Mouse (Mus musculus) small intestine, adult 10 weeks (tissue): ENCODE measurements around the gene Olfr26. TPM values are rescaled to one million over a fixed set of nuclear protein-coding genes. Genes with fewer than 3 reads are reported as not detected.

ENCODE experiments used
- polyA plus RNA-seq: library from polyadenylated mRNA; stranded (reverse); fragments of 350-450 nt; fragmentation: Illumina TruSeq; extraction: RNeasy Lipid Tissue Mini Kit (QIAGEN cat#74804); gene quantifications from one replicate; pipeline ENCODE4 v1.2.3, GENCODE M21; 2014; ENCODE audit warnings: low replicate concordance

The Olfr26 gene
- polyA plus RNA-seq: not detected

DNA sequence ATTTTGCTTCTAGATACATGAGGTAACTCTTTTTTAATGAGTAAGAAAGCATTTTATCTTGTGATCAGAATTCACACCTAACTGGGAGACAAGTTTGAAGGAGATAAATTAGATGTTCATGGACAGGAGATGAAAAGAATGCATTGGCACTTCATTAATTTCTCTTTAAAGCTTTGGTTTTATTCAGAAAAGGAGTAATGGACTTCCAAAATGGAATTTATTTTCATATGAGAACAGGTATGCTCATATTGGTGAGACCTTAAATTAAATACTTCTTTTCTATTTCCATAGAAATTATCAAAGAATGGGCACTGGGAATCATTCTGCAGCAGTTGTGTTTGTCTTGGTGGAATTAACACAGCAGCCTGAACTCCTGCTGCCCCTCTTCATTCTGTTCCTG is at the start of gene Olfr26:
Gene Olfr26, plus strand, starts transcription at position 301 of the 400 bp plus-strand sequence.

GRCm38 (mm10) chr9:38814314-38814713 is 40.5 kb upstream of the Olfr26 start, which contains the start of gene Olfr922:
Gene Olfr922 (plus strand): TSS chr9:38814614.

GRCm38 (mm10) chr9:38826245-38826644 is 28.6 kb upstream of the Olfr26 start, which contains the start of gene Olfr923:
Gene Olfr923 (plus strand): TSS chr9:38826545.

GRCm38 (mm10) chr9:38844149-38844548 is 10.7 kb upstream of the Olfr26 start, which contains the start of gene Olfr924:
Gene Olfr924 (plus strand): TSS chr9:38844449.

DNA sequence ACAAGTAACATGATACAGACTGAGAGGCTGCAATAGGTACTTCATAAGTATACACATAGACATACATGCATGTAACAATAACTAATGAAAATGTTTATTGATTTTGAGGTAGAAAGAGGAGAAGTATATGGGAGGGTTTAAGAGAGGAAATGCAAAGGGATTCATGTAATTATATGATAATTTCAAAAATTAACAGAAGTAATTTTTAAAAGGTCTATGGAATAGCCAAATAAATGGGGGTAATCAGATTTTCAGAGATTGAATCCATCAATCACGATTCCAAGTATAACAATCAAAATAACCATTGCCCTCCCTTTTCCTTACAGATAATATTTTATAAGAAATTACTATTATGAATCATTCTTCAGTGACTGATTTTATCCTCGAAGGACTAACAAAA is 22.0 kb downstream of the Olfr26 start, which contains the start of gene Olfr926:
Gene Olfr926, plus strand, starts transcription at position 301 of the 400 bp plus-strand sequence.

Other genes with a start within 250 kb of the Olfr26 start
- gene Olfr914, start 250.0 kb upstream of the Olfr26 start, polyA plus RNA-seq: not detected
- gene Olfr916, start 195.2 kb upstream of the Olfr26 start, polyA plus RNA-seq: not detected
- not detected for gene Olfr917, start 189.2 kb upstream of the Olfr26 start, polyA plus RNA-seq
- gene Olfr918, start 180.5 kb upstream of the Olfr26 start, polyA plus RNA-seq: not detected
- not detected for gene Olfr919, start 151.4 kb upstream of the Olfr26 start, polyA plus RNA-seq
- 71.8 TPM for gene Vwa5a, start 136.8 kb upstream of the Olfr26 start, polyA plus RNA-seq
- 0.52 TPM for gene Olfr920, start 102.8 kb upstream of the Olfr26 start, polyA plus RNA-seq
- gene Olfr921, start 82.0 kb upstream of the Olfr26 start, polyA plus RNA-seq: 0.15 TPM
- not detected for gene Olfr922, start 40.4 kb upstream of the Olfr26 start, polyA plus RNA-seq
- not detected for gene Olfr923, start 28.5 kb upstream of the Olfr26 start, polyA plus RNA-seq
- gene Olfr924, start 10.6 kb upstream of the Olfr26 start, polyA plus RNA-seq: not detected
- gene Olfr926, start 22.1 kb downstream of the Olfr26 start, polyA plus RNA-seq: not detected
- not detected for gene Olfr930, start 74.7 kb downstream of the Olfr26 start, polyA plus RNA-seq
- gene Olfr933, start 117.3 kb downstream of the Olfr26 start, polyA plus RNA-seq: not detected
- not detected for gene Olfr934, start 133.3 kb downstream of the Olfr26 start, polyA plus RNA-seq
- gene Olfr935, start 144.6 kb downstream of the Olfr26 start, polyA plus RNA-seq: not detected
- gene Olfr146, start 168.3 kb downstream of the Olfr26 start, polyA plus RNA-seq: not detected
- gene Olfr937, start 209.9 kb downstream of the Olfr26 start, polyA plus RNA-seq: not detected
- not detected for gene Olfr938, start 223.8 kb downstream of the Olfr26 start, polyA plus RNA-seq